Mouse (Mus musculus): ENCODE results near the gene Tyw1. TPM values are rescaled to one million over a fixed set of nuclear protein-coding genes. Genes with fewer than 3 reads are reported as not detected.

The Tyw1 gene
- total and polyA plus RNA-seq, 3 experiments, result 34.7 to 46.5 (median 37.1) TPM

GRCm38 (mm10) chr5:130290775-130291174, 35.4 kb downstream of the Tyw1 start:
- DNase-seq (ENCODE audit: extremely low read depth), result no peak
- Histone ChIP-seq H3K27ac (ENCODE audit: insufficient read depth, low read depth) (no peak overlapping the region), H3K4me3 (replicated peaks in 1 of 3; ENCODE audit: low read depth in 2 of 3, low read length in 2 of 3, poor library complexity in 1 of 3) (no peak overlapping the region), H3K9ac (ENCODE audit: insufficient read depth, low read depth) (no peak overlapping the region), H3K9me3 (replicated peaks; ENCODE audit: low read length) (peaks cover 8% of the 10 kb centered on the region), H3K4me2 (ENCODE audit: insufficient read depth, low read depth, poor library complexity, severe bottlenecking) (no peak overlapping the region), H3K27me3 (replicated peaks) (no peaks in the 10 kb centered on the region), H3K36me3 (replicated peaks in 1 of 2; ENCODE audit: control insufficient read depth in 1 of 2, insufficient read depth in 1 of 2, low read length in 1 of 2) (peaks cover 57 to 94% of the 10 kb centered on the region in 2 experiments), H3K4me1 (ENCODE audit: control insufficient read depth in 1 of 2, insufficient read depth in 2 of 2) (no peaks in the 10 kb centered on the region), H3K79me2 (replicated peaks; ENCODE audit: control insufficient read depth, extremely low read depth, insufficient read depth, poor library complexity, severe bottlenecking) (no peaks in the 10 kb centered on the region)
- in situ Hi-C loops (cut with MboI; ENCODE audit: low pct_ligation_motif_present, low pct_unique_long_range_greater_than_20kb, low sequenced_read_pairs), result no loop called here
- dilution Hi-C loops (cut with MboI; ENCODE audit: extremely low pct_ligation_motif_present, extremely low pct_unique_long_range_greater_than_20kb, low sequenced_read_pairs), result no loop called here
- TF ChIP-seq HCFC1 (IDR thresholded peaks at IDR 0.05; ENCODE audit: low read depth, low read length) (no peak), ZMIZ1 (IDR thresholded peaks at IDR 0.05; ENCODE audit: low read depth, low read length) (no peak), ELF1 (IDR thresholded peaks at IDR 0.05; ENCODE audit: low read depth, low read length) (no peak), CHD1 (IDR thresholded peaks at IDR 0.05; ENCODE audit: low read depth, low read length) (no peak)

DNA sequence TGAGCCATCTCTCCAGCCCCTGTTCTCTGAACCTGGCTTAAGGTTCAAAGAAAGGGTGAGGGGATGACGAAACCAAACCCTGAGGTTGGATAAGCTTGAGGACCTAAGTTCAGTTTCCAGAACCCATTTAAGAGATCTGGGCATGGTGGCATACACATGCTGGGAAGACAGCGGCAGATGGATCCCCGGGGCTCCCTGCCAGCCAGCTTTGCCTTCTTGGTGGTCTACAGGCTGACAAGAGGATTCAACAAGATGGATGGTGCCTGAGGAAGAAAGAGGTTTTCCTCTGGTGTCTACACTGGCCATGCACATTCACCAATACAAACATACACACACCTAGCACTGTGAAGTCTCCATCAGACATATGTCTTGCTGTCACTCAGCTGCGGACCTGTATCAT, 37.6 kb downstream of the Tyw1 start:
- H3K36me3 ChIP-seq (replicated peaks in 1 of 2; ENCODE audit: control insufficient read depth in 1 of 2, insufficient read depth in 1 of 2, low read length in 1 of 2), result peaks cover 57 to 94% of the 10 kb centered on the region in 2 experiments
- no peak overlapping the region for H3K27ac ChIP-seq (ENCODE audit: insufficient read depth, low read depth)
- H3K79me2 ChIP-seq (replicated peaks; ENCODE audit: control insufficient read depth, extremely low read depth, insufficient read depth, poor library complexity, severe bottlenecking), result no peaks in the 10 kb centered on the region
- dilution Hi-C loops (cut with MboI; ENCODE audit: extremely low pct_ligation_motif_present, extremely low pct_unique_long_range_greater_than_20kb, low sequenced_read_pairs), result no loop called here
- in situ Hi-C loops (cut with MboI; ENCODE audit: low pct_ligation_motif_present, low pct_unique_long_range_greater_than_20kb, low sequenced_read_pairs), result no loop called here
- TF ChIP-seq POLR2AphosphoS2 (IDR thresholded peaks at IDR 0.05; ENCODE audit: low read depth, low read length) (no peak), TBP (conservative IDR thresholded peaks at IDR 0.05; ENCODE audit: low read depth, low read length) (no peak), EP300 (IDR thresholded peaks at IDR 0.05; ENCODE audit: low read length) (no peak), UBTF (IDR thresholded peaks at IDR 0.05; ENCODE audit: low read depth, low read length) (no peak), ZMIZ1 (IDR thresholded peaks at IDR 0.05; ENCODE audit: low read depth, low read length) (no peak), MAX (IDR thresholded peaks at IDR 0.05; ENCODE audit: low read length) (no peak), NRF1 (IDR thresholded peaks at IDR 0.05; ENCODE audit: low read depth, low read length) (no peak), MYC (IDR thresholded peaks at IDR 0.05; ENCODE audit: low read depth, low read length) (no peak), USF1 (IDR thresholded peaks at IDR 0.05; ENCODE audit: low read depth, low read length) (no peak), GABPA (IDR thresholded peaks at IDR 0.05; ENCODE audit: insufficient replicate concordance, low read depth, low read length) (no peak), E2F4 (IDR thresholded peaks at IDR 0.05; ENCODE audit: insufficient replicate concordance, low read depth, low read length) (no peak), USF2 (conservative IDR thresholded peaks at IDR 0.05; ENCODE audit: low read depth, low read length) (no peak), BHLHE40 (IDR thresholded peaks at IDR 0.05; ENCODE audit: low read depth, low read length) (no peak)
- no peaks in the 10 kb centered on the region for H3K27me3 ChIP-seq (replicated peaks)
- no peak overlapping the region for H3K9ac ChIP-seq (ENCODE audit: insufficient read depth, low read depth)
- no peaks in the 10 kb centered on the region for H3K4me1 ChIP-seq (ENCODE audit: control insufficient read depth in 1 of 2, insufficient read depth in 2 of 2)
- DNase-seq (ENCODE audit: extremely low read depth), result no peak
- H3K4me2 ChIP-seq (ENCODE audit: insufficient read depth, low read depth, poor library complexity, severe bottlenecking), result no peak overlapping the region
- H3K9me3 ChIP-seq (replicated peaks; ENCODE audit: low read length), result peaks cover 8% of the 10 kb centered on the region
- no peak overlapping the region for H3K4me3 ChIP-seq (replicated peaks in 1 of 3; ENCODE audit: low read depth in 2 of 3, low read length in 2 of 3, poor library complexity in 1 of 3)
